Mouse (Mus musculus): ENCODE measurements around the gene Gm17482. TPM values are rescaled to one million over a fixed set of nuclear protein-coding genes. Genes with fewer than 3 reads are reported as not detected.

Gene Gm17482
- polyA plus RNA-seq (2015; fragmentation: Nextera tagmentation; extraction: Ambion mirVana) = not detected in 2 replicates

DNA sequence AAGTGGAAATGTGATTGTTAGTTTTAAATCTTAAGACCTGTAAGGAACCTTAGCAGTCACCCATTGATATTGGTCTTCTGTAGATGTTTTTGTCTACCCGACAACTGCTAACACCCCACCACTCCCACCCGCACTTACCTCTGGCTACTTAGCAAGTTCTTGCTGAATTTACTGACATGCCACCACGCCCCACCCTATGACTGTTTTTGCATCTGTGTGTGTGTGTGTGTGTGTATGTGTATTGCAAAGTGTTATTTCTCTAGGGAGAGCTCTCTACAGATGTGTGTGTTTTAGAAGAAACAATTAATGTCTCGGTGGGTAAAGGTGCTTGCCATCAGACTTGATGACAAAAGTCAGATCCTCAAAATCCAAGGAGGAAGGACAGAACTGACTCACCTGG, at the start of gene Gm17482:
Gene Gm17482, plus strand, starts transcription at position 301 of the 400 bp plus-strand sequence.

DNA sequence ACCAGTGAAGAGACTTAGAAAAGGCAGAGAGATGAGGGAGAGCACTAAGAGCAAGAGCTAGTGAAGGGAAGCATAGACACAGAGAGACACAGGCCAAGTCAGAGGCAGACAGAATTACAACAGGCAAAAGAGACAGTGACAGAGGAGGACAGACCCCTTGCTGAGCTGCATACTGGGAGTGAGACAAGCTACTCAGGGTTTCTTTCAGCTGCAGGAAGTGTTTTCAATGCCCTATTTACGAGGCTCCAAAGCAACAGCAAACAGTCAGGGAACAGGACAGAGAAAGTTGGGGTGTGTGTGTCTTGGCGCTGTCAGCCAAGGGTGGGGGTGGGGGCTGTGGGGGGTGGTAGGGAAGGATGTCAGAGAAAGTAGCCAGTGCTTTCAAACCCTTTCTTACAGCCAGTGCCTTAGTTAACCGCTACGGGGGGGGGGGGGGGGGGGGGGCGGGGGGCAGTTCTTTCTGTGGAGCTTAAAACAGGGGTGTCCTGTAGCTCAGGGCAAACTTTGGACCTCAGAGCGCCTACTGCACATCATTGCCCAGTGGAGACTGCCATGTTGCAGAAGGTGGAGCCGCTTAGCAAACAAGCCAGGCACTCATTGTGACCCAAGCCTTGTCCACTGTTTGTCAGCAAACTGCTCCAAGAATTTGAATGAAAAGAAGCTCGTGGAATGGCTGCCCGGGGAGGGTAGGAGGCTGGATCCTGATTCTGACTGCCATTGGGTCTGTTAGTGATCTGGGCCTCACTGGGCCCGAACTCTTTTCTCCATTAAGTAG, 25.1 kb downstream of the Gm17482 start, which contains the start of gene Timp4:
Gene Timp4, minus strand, starts transcription at position 107 of the 775 bp plus-strand sequence.

Other genes with a start within 250 kb of the Gm17482 start
- gene Tamm41, start 189.5 kb upstream of the Gm17482 start, polyA plus RNA-seq (2015; fragmentation: Nextera tagmentation; extraction: Ambion mirVana) = 25.7 and 26.7 TPM in 2 replicates
- gene Syn2, start 92.4 kb upstream of the Gm17482 start, polyA plus RNA-seq (2015; fragmentation: Nextera tagmentation; extraction: Ambion mirVana) = 3.5 and 4.4 TPM in 2 replicates
- 3.9 and 5.4 TPM in 2 replicates for gene Timp4, start 24.9 kb downstream of the Gm17482 start, polyA plus RNA-seq (2015; fragmentation: Nextera tagmentation; extraction: Ambion mirVana)
- gene Pparg, start 133.6 kb downstream of the Gm17482 start, polyA plus RNA-seq (2015; fragmentation: Nextera tagmentation; extraction: Ambion mirVana) = 10.0 and 49.9 TPM in 2 replicates

All from skeletal muscle tissue, postnatal 0 days (tissue).